Mouse (Mus musculus) kidney, postnatal 14 days (tissue): ENCODE data around the gene Plekhm1.
A peak's percentile ranks its signal among the peaks of the same experiment; 100 is the strongest.

Source experiments
- DNase-seq: peaks from one replicate; pipeline ENCODE4 v3.0.0; 2022; ENCODE audit warnings: mixed read lengths

The Plekhm1 gene

GRCm38 (mm10) chr11:103359841-103360641 is 52.4 kb downstream of the Plekhm1 start:
- peak; percentile 92 for DNase-seq

GRCm38 (mm10) chr11:103359122-103359521 is 53.4 kb downstream of the Plekhm1 start:
- DNase-seq, result peak; percentile 85

GRCm38 (mm10) chr11:103358316-103358715 is 54.2 kb downstream of the Plekhm1 start:
- peak; percentile 55 for DNase-seq

DNA sequence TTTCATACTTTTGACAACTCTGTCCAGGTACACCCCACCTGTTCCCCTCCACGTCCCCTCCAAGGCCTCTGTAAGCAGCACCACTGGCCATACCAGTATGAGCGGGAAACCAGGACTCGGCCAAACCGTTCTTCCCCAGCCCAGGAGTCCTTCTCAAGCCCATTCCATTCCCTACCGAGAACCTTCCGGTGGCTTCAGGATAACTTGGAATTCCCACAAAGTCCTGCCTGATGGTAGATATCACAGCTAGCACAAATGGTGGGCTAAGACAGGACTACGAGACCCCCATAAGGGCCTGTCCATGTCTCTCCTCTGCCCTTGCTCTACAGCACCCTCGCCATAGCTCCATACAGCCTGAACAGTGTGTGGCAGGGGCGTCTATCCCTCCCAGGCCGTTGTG is 54.8 kb downstream of the Plekhm1 start:
- no peak for DNase-seq

GRCm38 (mm10) chr11:103356938-103357670 is 55.4 kb downstream of the Plekhm1 start:
- DNase-seq, result no peak

- peak; percentile 81 for DNase-seq
Measured at GRCm38 (mm10) chr11:103356032-103356571, 56.4 kb downstream of the Plekhm1 start.

GRCm38 (mm10) chr11:103355251-103355650 is 57.2 kb downstream of the Plekhm1 start:
- peak; percentile 89 for DNase-seq

DNA sequence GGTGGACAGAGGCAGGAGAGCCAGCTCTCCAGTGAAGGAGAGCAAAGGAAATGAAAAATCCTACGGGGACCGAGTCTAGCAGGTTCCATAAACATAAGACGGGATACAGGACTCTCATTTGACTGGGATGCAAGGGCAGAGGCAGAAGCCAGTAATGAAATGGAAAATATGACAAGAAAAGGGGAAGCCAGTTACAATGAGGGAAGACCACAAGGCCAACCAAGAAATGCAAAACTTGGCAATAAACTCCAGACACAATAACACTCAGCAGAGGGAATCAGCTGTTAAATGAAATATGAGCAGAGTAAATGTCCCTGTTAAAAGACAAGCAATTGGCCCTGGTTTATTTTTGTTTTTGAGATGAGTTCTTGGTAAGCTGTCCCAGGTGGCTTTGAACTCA is 58.5 kb downstream of the Plekhm1 start:
- no peak for DNase-seq

GRCm38 (mm10) chr11:103352239-103352814 is 60.2 kb downstream of the Plekhm1 start:
- DNase-seq, result no peak

- no peak for DNase-seq
Measured at GRCm38 (mm10) chr11:103350711-103351315, 61.7 kb downstream of the Plekhm1 start.

DNA sequence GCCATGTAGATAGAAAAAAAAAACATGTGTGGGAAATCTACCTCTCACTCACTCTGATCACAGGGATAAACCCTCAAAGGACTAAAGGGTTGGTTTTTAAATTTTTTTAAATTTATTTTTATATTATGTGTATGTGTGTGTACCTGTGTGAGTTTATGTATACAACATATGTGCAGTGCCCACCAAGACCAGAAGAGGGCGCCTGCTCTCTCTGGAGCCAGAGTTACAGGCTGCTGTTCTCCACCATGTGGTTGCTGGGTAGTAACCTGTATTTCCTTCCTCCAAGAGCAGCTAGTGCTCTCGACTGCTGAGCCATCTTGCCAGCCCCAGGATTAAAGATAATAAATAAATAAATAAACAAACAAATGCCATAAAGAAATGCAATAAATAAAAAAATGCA is 62.8 kb downstream of the Plekhm1 start:
- DNase-seq, result no peak

GRCm38 (mm10) chr11:103346657-103347056 is 65.8 kb downstream of the Plekhm1 start:
- peak; percentile 89 for DNase-seq

GRCm38 (mm10) chr11:103346236-103346635 is 66.3 kb downstream of the Plekhm1 start:
- DNase-seq, result no peak

GRCm38 (mm10) chr11:103345408-103346091 is 66.9 kb downstream of the Plekhm1 start:
- no peak for DNase-seq

- DNase-seq, result no peak
Measured at GRCm38 (mm10) chr11:103344494-103345332, 67.8 kb downstream of the Plekhm1 start.

DNA sequence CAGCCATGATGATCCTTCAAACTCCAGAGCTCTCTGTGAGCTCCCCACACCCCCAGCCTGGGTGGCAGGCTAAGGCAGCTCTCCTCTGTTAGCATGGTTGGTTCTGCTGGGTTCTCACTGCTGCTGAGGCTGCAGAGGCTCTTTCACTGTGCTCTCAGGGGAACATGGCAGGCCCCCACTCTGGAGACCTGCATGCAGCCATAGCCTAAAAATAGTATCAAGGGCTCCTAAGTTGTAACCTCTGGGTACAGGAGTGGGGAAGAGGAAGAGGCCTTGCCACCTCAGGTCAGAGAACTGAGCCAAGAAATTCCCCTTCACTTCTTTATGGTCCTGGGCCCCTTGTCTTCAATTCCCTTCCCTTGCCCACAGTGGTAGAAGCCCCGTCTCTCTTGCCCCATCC is 68.6 kb downstream of the Plekhm1 start:
- DNase-seq, result no peak

DNA sequence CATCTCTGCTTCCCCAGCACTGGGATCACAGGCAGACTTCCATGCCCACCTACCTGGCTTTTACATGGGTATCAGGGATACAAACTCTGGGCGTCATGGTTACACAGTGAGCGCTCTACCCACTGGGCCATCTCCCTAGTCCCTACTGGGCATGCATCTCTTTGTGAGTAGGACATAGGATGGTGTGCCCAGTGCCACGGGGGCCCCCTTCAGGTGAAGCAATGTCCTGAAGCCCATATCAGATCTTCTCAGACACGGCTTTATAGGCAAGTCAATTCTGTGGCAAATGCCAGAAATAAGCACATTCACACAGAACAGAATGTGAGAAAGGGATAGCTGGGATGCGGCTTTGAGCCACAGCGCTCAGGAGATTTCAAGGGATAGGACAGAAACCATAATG is 69.4 kb downstream of the Plekhm1 start:
- DNase-seq, result no peak

DNA sequence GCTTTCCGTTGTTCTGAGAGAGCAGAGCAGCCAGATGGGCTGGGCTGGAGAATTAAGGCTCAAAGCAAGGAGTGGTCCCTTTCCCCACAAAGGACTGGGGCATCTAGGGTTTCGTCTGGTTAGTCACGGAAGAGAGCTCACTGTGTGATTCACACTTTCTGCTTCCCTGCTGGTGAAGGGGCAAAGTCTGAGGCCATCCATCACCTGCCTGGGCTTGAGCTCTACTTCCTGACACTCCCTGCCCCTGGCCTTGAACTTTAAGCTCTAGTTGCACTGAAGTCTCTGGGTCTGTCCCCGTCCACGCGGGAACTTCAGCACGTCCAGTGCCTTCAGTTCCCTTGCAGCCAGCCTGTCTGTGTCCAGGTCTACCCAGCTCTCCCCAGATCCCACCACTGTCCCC is 71.8 kb downstream of the Plekhm1 start:
- DNase-seq, result peak; percentile 84

- DNase-seq, result no peak
Measured at GRCm38 (mm10) chr11:103340130-103340529, 72.4 kb downstream of the Plekhm1 start.

DNA sequence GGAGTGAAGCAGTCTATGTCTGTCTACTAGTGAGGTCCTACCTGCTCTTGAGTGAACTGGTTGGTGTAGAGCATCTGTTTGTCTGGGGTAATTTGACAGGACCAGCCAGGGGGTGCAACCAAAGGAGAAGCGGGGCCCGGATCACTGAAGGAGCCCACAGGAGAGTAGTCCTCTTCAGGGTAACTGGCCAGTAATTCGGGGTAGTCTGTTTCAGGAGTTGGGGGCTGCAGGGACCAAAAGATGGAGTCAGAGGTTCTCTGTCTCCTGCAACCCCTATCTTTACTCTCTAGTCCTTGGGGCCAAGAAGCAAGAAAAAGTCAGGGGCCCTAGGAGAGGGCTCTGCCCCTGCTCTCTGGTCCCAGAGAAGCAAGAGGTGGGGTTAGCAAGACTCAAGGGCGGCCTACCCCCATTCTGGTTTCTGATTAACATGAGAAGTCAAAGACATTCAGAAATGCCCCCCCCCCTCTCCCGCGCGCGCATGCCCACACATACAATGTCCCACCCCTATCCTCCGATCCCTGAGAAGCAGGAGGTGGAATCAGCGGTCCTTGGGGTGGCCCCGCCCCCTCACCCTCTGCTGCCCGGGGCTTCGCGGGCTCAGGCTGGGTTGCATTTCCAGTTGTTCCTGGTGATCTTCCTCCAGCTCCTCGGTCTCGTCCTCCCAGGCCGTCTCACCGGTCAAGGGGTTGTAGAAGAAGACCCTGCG is 72.9 kb downstream of the Plekhm1 start:
- DNase-seq, result peak; percentile 89

DNA sequence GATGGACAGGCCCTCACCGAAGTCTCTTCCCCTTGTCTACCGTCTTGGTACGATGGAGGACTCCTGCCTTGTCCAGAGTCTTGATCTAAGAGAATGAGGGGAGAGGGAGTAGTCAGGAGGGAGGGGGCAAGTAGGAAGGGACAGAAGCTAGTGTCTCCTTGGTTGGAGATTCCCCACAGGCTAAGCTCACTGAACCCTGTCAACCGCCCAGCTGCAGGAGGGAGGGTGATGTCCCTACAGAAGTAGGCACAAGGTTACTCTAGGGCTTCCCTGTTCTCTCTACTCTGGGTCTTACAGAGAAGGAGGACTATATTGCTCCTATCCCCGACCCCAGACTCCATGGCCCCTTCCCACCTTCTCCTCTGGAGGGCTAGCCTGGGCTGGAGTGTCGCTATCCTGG is 73.8 kb downstream of the Plekhm1 start:
- DNase-seq, result peak; percentile 55
